In genomic region chr13:54811476-54811875, GRCm38 (mm10) we compare ENCODE assay signal across 42 mouse cellular contexts. TPM values are rescaled to one million over a fixed set of nuclear protein-coding genes. Genes with fewer than 3 reads are reported as not detected.
DNase-seq lines count a peak whose midpoint lies in the region; ATAC-seq and TF ChIP-seq lines count a peak whose summit lies in the region.
"Had no signal": no experiment of that assay in that cellular context is flagged by ENCODE, and none has a peak within 500 bp of the region (broad histone marks: within the 10 kb centered on the region; RNA-seq: fewer than 3 reads in every experiment).

No protein-coding gene starts in this region.

- no peak overlapping the region for H3K4me3 ChIP-seq in cerebellum, adult 2 months (replicated peaks; ENCODE audit: insufficient read depth, low read depth, low read length)
- H3K4me3 ChIP-seq in embryonic facial prominence, embryonic 11.5 days (ENCODE audit: low read depth, low read length) = no peak overlapping the region
- H3K4me3 ChIP-seq: embryonic facial prominence, embryonic 13.5 days; forebrain, embryonic 12.5 days; hindbrain, embryonic 12.5 days; myocyte; neural tube, embryonic 13.5 days had no signal

- no peak for TF ChIP-seq CTCF in cerebellum, adult 2 months (IDR thresholded peaks at IDR 0.05; ENCODE audit: borderline replicate concordance, insufficient read depth, low read depth, low read length)

- intact Hi-C loops in left cerebral cortex, postnatal 36 days (cut with DNase I) = loop anchor here (5.0 kb wide), 1 partner anchor 136 kb away; the partner anchor contains the start of gene Unc5a
- intact Hi-C loops in left cerebral cortex, postnatal 10 days (cut with DNase I) = no loop called here

- H3K27me3 ChIP-seq in cerebellum, adult 2 months (ENCODE audit: control insufficient read depth, insufficient read depth, low read length) = no peaks in the 10 kb centered on the region
- H3K27me3 ChIP-seq in embryonic facial prominence, embryonic 11.5 days (ENCODE audit: control insufficient read depth, insufficient read depth, low read length) = no peaks in the 10 kb centered on the region
- H3K27me3 ChIP-seq: neural tube, embryonic 13.5 days had no signal

- no peak for TF ChIP-seq POLR2A in cerebellum, adult 2 months (IDR thresholded peaks at IDR 0.05; ENCODE audit: borderline replicate concordance, insufficient read depth, low read length)

- H3K9me3 ChIP-seq in embryonic facial prominence, embryonic 11.5 days (replicated peaks; ENCODE audit: control insufficient read depth, low read length) = no peaks in the 10 kb centered on the region
- H3K9me3 ChIP-seq: embryonic facial prominence, embryonic 13.5 days; forebrain, embryonic 12.5 days; G1E; hindbrain, embryonic 12.5 days; neural tube, embryonic 13.5 days had no signal

- DNase-seq in cerebellum, adult 9-11 months = peak; percentile 37
- no peak for DNase-seq in cerebellum, adult 2 months
- DNase-seq in left cerebral cortex, postnatal 36 days (ENCODE audit: low spot score in 2 of 2) = peak; percentile 52 to 63
- no peak for DNase-seq in left cerebral cortex, postnatal 10 days (ENCODE audit: extremely low spot score in 1 of 2, low spot score in 2 of 2)
- peak; percentile 47 for DNase-seq in embryonic facial prominence, embryonic 11.5 days (ENCODE audit: low spot score)
- peak; percentile 67 for DNase-seq in telencephalon, adult 2 months (ENCODE audit: low read depth, low spot score)
- no peak for DNase-seq in natural killer cell, adult 2 months (ENCODE audit: low spot score in 2 of 2)
- DNase-seq in layer of hippocampus, adult 8-10 months (ENCODE audit: low spot score in 2 of 2) = no peak
- DNase-seq: adrenal gland, postnatal 14 days; cerebellum, adult 11-12 months; cerebellum, postnatal 14 days; forebrain, postnatal 0 days; gastrocnemius, postnatal 25 days; heart, adult 18-20 months; heart, postnatal 36 days; kidney, adult 9 months; kidney, postnatal 10 days; liver; lung, adult 2 months; lung, postnatal 14 days; right cerebral cortex, postnatal 4 days; thymus, adult 2 months; thymus, postnatal 36 days had no signal

- H3K36me3 ChIP-seq in embryonic facial prominence, embryonic 11.5 days (replicated peaks; ENCODE audit: control insufficient read depth, insufficient read depth, low read depth, low read length) = no peaks in the 10 kb centered on the region
- H3K36me3 ChIP-seq: embryonic facial prominence, embryonic 13.5 days; forebrain, embryonic 12.5 days; G1E; hindbrain, embryonic 12.5 days; neural tube, embryonic 13.5 days had no signal

- H3K4me1 ChIP-seq in cerebellum, adult 2 months (ENCODE audit: control insufficient read depth, insufficient read depth, low read length) = peaks cover 4% of the 10 kb centered on the region; the same call in 1 of the 2 replicates
- no peaks in the 10 kb centered on the region for H3K4me1 ChIP-seq in embryonic facial prominence, embryonic 11.5 days (ENCODE audit: control insufficient read depth, insufficient read depth, low read length)
- H3K4me1 ChIP-seq: embryonic facial prominence, embryonic 13.5 days had no signal

- 22% methylated on average over 7 of the region's 7 CpGs for WGBS in cerebellum, adult 2 months
- WGBS in embryonic facial prominence, embryonic 11.5 days = 31% methylated on average over 7 of the region's 7 CpGs

- H3K4me2 ChIP-seq in embryonic facial prominence, embryonic 11.5 days (ENCODE audit: low read depth, low read length) = no peak overlapping the region
- H3K4me2 ChIP-seq: embryonic facial prominence, embryonic 13.5 days; forebrain, embryonic 12.5 days; heart, embryonic 11.5 days; hindbrain, embryonic 12.5 days; midbrain, embryonic 11.5 days; neural tube, embryonic 13.5 days had no signal

- no peak overlapping the region for H3K9ac ChIP-seq in embryonic facial prominence, embryonic 11.5 days (replicated peaks; ENCODE audit: low read length)
- H3K9ac ChIP-seq: embryonic facial prominence, embryonic 13.5 days; forebrain, embryonic 12.5 days; forebrain, postnatal 0 days; hindbrain, embryonic 12.5 days; liver, embryonic 14.5 days; neural tube, embryonic 13.5 days had no signal

- ATAC-seq in embryonic facial prominence, embryonic 11.5 days (replicated peaks; ENCODE audit: insufficient number of reproducible peaks, low FRiP score, low TSS enrichment, low read depth) = no peak
- ATAC-seq: forebrain, postnatal 0 days; intestine, embryonic 16.5 days; midbrain, embryonic 16.5 days had no signal

- no peak overlapping the region for H3K27ac ChIP-seq in cerebellum, adult 2 months (ENCODE audit: insufficient read depth, low read length)
- H3K27ac ChIP-seq in embryonic facial prominence, embryonic 11.5 days (replicated peaks; ENCODE audit: low read depth, low read length) = no peak overlapping the region
- H3K27ac ChIP-seq: embryonic facial prominence, embryonic 13.5 days; forebrain, embryonic 12.5 days; hindbrain, embryonic 12.5 days; liver, embryonic 14.5 days; neural tube, embryonic 13.5 days; stomach, postnatal 0 days had no signal

RNA-seq across cellular contexts. Expression of gene Tspan17, which starts 22.3 kb away (rescaled TPM):
- 87.9 and 89.8 TPM in 2 replicates for polyA plus RNA-seq in cerebellum, adult 2 months (2012; rRNA removed)
- 10 to 100 TPM; 76.5 to 86.1 TPM for total RNA-seq in left cerebral cortex, postnatal 36 days (2021)
- 10 to 100 TPM; 64.3 to 69.0 TPM for total RNA-seq in left cerebral cortex, postnatal 10 days (2021)
- polyA plus RNA-seq in embryonic facial prominence, embryonic 11.5 days (2014; fragmentation: Nextera tagmentation; extraction: Ambion mirVana) = 6.7 and 8.5 TPM in 2 replicates
- 10 to 100 TPM; 79.3 to 92.1 (median 82.9) TPM for total RNA-seq in layer of hippocampus, adult 8-10 months (2022)

RNA-seq across cellular contexts. Expression of gene Eif4e1b, which starts 27.7 kb away (rescaled TPM):
- not detected in 2 replicates for polyA plus RNA-seq in cerebellum, adult 2 months (2012; rRNA removed)
- not detected for total RNA-seq in left cerebral cortex, postnatal 36 days (2021)
- under 1 TPM in 1 of 2 experiments, not detected in 1; 0.17 TPM for total RNA-seq in left cerebral cortex, postnatal 10 days (2021)
- not detected in 2 replicates for polyA plus RNA-seq in embryonic facial prominence, embryonic 11.5 days (2014; fragmentation: Nextera tagmentation; extraction: Ambion mirVana)
- under 1 TPM in 1 of 4 experiments, not detected in 3; 0.35 TPM for total RNA-seq in layer of hippocampus, adult 8-10 months (2022)
- total RNA-seq: adrenal gland, postnatal 14 days; forebrain, postnatal 0 days; gastrocnemius, adult 18-20 months; gastrocnemius, postnatal 25 days; heart, adult 18-20 months; heart, postnatal 36 days; megakaryocyte progenitor cell, adult 5-6 weeks had no signal
- polyA plus RNA-seq: cortical plate, adult 2 months; embryonic facial prominence, embryonic 13.5 days; forebrain, embryonic 12.5 days; forebrain, postnatal 0 days; G1E; heart, embryonic 11.5 days; heart, embryonic 16.5 days; hindbrain, embryonic 12.5 days; intestine, embryonic 16.5 days; large intestine, adult 2 months; limb, embryonic 11.5 days; liver, embryonic 14.5 days; lung, adult 2 months; midbrain, embryonic 11.5 days; midbrain, embryonic 16.5 days; myocyte; neural tube, embryonic 13.5 days; spleen, adult 2 months; stomach, postnatal 0 days; thymus, adult 2 months had no signal

RNA-seq across cellular contexts. Expression of gene Sncb, which starts 45.1 kb away (rescaled TPM):
- polyA plus RNA-seq in cerebellum, adult 2 months (2012; rRNA removed) = 851 and 853 TPM in 2 replicates
- 1,000 to 10,000 TPM in 1 of 2 experiments, 100 to 1,000 TPM in 1; 882 to 1,002 TPM for total RNA-seq in left cerebral cortex, postnatal 36 days (2021)
- 100 to 1,000 TPM; 739 to 802 TPM for total RNA-seq in left cerebral cortex, postnatal 10 days (2021)
- polyA plus RNA-seq in embryonic facial prominence, embryonic 11.5 days (2014; fragmentation: Nextera tagmentation; extraction: Ambion mirVana) = 0.36 and 0.46 TPM in 2 replicates
- total RNA-seq in layer of hippocampus, adult 8-10 months (2022) = 100 to 1,000 TPM; 652 to 713 (median 673) TPM
- total RNA-seq: G1E; gastrocnemius, adult 18-20 months; gastrocnemius, postnatal 25 days; heart, adult 18-20 months; heart, postnatal 36 days; megakaryocyte progenitor cell, adult 5-6 weeks had no signal
- polyA plus RNA-seq: G1E; heart, embryonic 16.5 days; limb, embryonic 11.5 days; lung, adult 2 months; myocyte had no signal

Comparison
In these comparisons a context has a peak if more than half of its experiments do, and no peak if none do; other contexts are left out.
1. DNase-seq: peak in cerebellum, adult 9-11 months (single experiment), left cerebral cortex, postnatal 36 days (2 of 2), embryonic facial prominence, embryonic 11.5 days (single experiment) and telencephalon, adult 2 months (single experiment); none in cerebellum, adult 2 months (0 of 2), left cerebral cortex, postnatal 10 days (0 of 2), natural killer cell, adult 2 months (0 of 2) and layer of hippocampus, adult 8-10 months (0 of 2).